Mouse (Mus musculus) neural tube, embryonic 13.5 days (tissue): ENCODE data around the gene Mapk3. TPM values are rescaled to one million over a fixed set of nuclear protein-coding genes. Genes with fewer than 3 reads are reported as not detected.
A peak's percentile ranks its signal among the peaks of the same experiment; 100 is the strongest.

Source experiments
- ATAC-seq: fragments of 200-750 bp; cut with Nextera tagmentation; 2 replicates; pipeline ENCODE4 v1.8.0; 2017; ENCODE audit warnings: low read depth, mild to moderate bottlenecking, moderate TSS enrichment, moderate library complexity
- H3K27ac ChIP-seq: fragments of 300-500 bp; sonication (generic); replicated peaks from 2 replicates; pipeline ENCODE4 v1.5.1; 2015; ENCODE audit warnings: moderate library complexity, mild to moderate bottlenecking, inconsistent platforms
- H3K27me3 ChIP-seq: fragments of 300-500 bp; sonication (generic); 2 replicates; pipeline ENCODE4 v1.6.1; 2015; ENCODE audit warnings: mild to moderate bottlenecking, inconsistent platforms
- H3K36me3 ChIP-seq: fragments of 300-500 bp; sonication (generic); 2 replicates; pipeline ENCODE4 v1.6.1; 2015; ENCODE audit warnings: mild to moderate bottlenecking, inconsistent platforms
- H3K4me1 ChIP-seq: fragments of 300-500 bp; sonication (generic); replicated peaks from 2 replicates; pipeline ENCODE4 v1.6.1; 2015; ENCODE audit warnings: inconsistent platforms
- H3K4me2 ChIP-seq: fragments of 300-500 bp; sonication (generic); 2 replicates; pipeline ENCODE4 v1.6.1; 2015; ENCODE audit warnings: inconsistent platforms, mild to moderate bottlenecking, moderate library complexity
- H3K4me3 ChIP-seq: fragments of 300-500 bp; sonication (generic); 2 replicates; pipeline ENCODE4 v1.5.1; 2015; ENCODE audit warnings: mild to moderate bottlenecking, inconsistent platforms
- H3K9ac ChIP-seq: fragments of 300-500 bp; sonication (generic); 2 replicates; pipeline ENCODE4 v1.6.1; 2015; ENCODE audit warnings: moderate library complexity, mild to moderate bottlenecking, inconsistent platforms
- H3K9me3 ChIP-seq: fragments of 300-500 bp; sonication (generic); 2 replicates; pipeline ENCODE4 v1.6.1; 2016; ENCODE audit warnings: inconsistent platforms
- WGBS: fragments of 180-500 bp; shearing (Covaris S2); methylation state at CpG from one replicate; pipeline ENCODE4 v1.1.7; 2015; 5-methylcytosine and 5-hydroxymethylcytosine counted together
- polyA plus RNA-seq: library from polyadenylated mRNA; unstranded; fragments of >200 nt; fragmentation: Nextera tagmentation; extraction: Ambion mirVana; gene quantifications from 2 replicates; pipeline ENCODE4 v1.2.1, GENCODE M21; 2015

The Mapk3 gene
- polyA plus RNA-seq, 1 experiment from 2014 or later: 108 TPM

GRCm38 (mm10) chr7:126791851-126792720 lies 32.7 kb downstream of the Mapk3 start, which contains the start of gene Ppp4c:
TSS of gene Ppp4c (minus strand) at chr7:126792496.
- Histone ChIP-seq H3K4me1 (peaks cover 45% of the 10 kb centered on the region), H3K9ac (peak within 1 kb of the TSS; percentile 91), H3K4me2 (peak within 1 kb of the TSS; percentile 83), H3K27me3 (no peaks in the 10 kb centered on the region), H3K27ac (peak within 1 kb of the TSS; percentile 94), H3K4me3 (peak within 1 kb of the TSS; percentile 87), H3K9me3 (no peaks in the 10 kb centered on the region), H3K36me3 (peaks cover 61% of the 10 kb centered on the region)
- under 1% methylated on average over 78 of the region's 83 CpGs for WGBS
- peak; percentile 93 for ATAC-seq

GRCm38 (mm10) chr7:126792721-126793443 lies 33.5 kb downstream of the Mapk3 start:
- Histone ChIP-seq H3K36me3 (peaks cover 56% of the 10 kb centered on the region), H3K4me1 (peaks cover 53% of the 10 kb centered on the region), H3K4me3 (peak overlapping the region; percentile 87), H3K9ac (peak overlapping the region; percentile 91), H3K9me3 (no peaks in the 10 kb centered on the region), H3K27me3 (no peaks in the 10 kb centered on the region), H3K27ac (peak overlapping the region; percentile 94), H3K4me2 (peak overlapping the region; percentile 83)
- WGBS: 30% methylated on average over 11 of the region's 11 CpGs
- ATAC-seq: peak; percentile 10; the same call in 1 of the 2 replicates

- no peak for ATAC-seq
- whole genome bisulfite sequencing: 71% methylated on average over 4 of the region's 4 CpGs
- Histone ChIP-seq H3K9me3 (no peaks in the 10 kb centered on the region), H3K36me3 (peaks cover 48% of the 10 kb centered on the region), H3K9ac (no peak overlapping the region), H3K4me1 (peaks cover 59% of the 10 kb centered on the region), H3K4me2 (peak overlapping the region; percentile 83), H3K4me3 (no peak overlapping the region; the same call in 1 of the 2 replicates), H3K27me3 (no peaks in the 10 kb centered on the region), H3K27ac (no peak overlapping the region)
These were observed 34.3 kb downstream of the Mapk3 start for GRCm38 (mm10) chr7:126793456-126794270.

DNA sequence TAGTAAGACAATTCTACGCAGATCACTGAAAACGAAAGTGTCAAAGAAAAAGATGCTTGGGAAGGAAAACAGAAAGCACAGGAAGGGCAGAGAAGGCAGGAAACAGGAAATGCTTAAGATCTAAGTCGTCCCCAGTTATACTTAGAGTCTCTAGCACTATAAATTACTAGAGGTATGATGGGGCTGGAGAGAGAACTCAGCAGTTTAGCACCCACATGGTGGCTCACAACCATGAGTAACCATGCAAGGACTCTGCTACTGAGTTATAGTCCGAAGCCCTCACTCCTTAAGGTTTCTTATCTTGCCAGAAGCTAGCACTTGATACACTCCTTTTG lies 34.8 kb downstream of the Mapk3 start:
- no peak overlapping the region for H3K4me2 ChIP-seq
- H3K4me1 ChIP-seq: peaks cover 59% of the 10 kb centered on the region
- ATAC-seq: no peak
- no peaks in the 10 kb centered on the region for H3K9me3 ChIP-seq
- 85% methylated on average over 4 of the region's 4 CpGs for WGBS
- H3K4me3 ChIP-seq: no peak overlapping the region
- no peaks in the 10 kb centered on the region for H3K27me3 ChIP-seq
- peaks cover 42% of the 10 kb centered on the region for H3K36me3 ChIP-seq
- no peak overlapping the region for H3K9ac ChIP-seq
- H3K27ac ChIP-seq: no peak overlapping the region

DNA sequence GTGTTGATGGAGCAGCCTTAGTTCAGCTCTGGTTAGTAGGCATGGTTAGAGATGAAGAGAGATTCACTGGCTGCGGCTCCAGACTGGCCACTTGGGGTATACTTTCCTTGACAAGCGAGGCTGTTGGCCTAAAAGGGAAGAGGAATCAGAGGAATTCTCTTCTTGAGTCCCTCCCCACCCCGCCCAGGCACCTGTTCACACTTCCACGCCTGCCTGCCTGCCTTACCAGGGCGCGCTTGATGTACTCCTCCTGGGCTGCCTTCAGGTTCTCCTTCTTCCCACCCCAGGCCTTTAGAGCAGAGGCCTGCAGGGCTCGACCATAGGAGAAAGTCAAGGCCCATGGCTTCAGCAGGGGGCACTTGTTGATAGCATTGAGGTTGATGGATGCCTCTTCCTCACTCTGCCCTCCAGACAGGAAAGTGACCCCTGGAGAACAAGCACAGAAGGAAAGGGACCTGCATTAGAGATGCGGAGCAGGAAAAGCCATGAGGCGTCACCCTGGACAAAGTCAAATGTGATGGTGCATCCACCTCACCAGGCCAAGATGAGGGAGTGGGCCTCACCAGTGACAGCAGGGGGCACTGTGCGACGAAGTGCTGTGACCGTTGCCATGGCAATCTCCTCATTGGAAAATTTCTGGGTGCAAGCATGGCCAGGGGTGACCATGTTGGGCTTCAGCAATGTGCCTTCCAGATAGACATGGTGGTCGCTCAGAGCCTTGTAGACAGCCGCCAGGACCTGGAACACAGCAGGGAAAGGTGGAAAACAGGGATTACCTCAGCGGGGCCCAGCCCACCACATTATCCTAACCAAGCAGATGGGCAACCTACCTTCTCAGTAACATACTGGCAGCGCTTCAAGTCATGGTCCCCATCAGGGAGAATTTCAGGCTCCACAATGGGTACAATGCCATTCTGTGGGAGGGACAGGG lies 36.3 kb downstream of the Mapk3 start:
- Histone ChIP-seq H3K36me3 (peaks cover 32% of the 10 kb centered on the region), H3K4me2 (no peak overlapping the region), H3K4me3 (no peak overlapping the region), H3K27me3 (no peaks in the 10 kb centered on the region), H3K27ac (no peak overlapping the region), H3K4me1 (peaks cover 60% of the 10 kb centered on the region), H3K9ac (no peak overlapping the region), H3K9me3 (no peaks in the 10 kb centered on the region)
- WGBS: 78% methylated on average over 16 of the region's 16 CpGs
- no peak for ATAC-seq

- H3K27ac ChIP-seq: no peak overlapping the region
- peak overlapping the region; percentile 87; the same call in 1 of the 2 replicates for H3K4me2 ChIP-seq
- no peak overlapping the region for H3K4me3 ChIP-seq
- no peak for ATAC-seq
- H3K9me3 ChIP-seq: no peaks in the 10 kb centered on the region
- H3K4me1 ChIP-seq: peaks cover 54% of the 10 kb centered on the region
- H3K27me3 ChIP-seq: no peaks in the 10 kb centered on the region
- WGBS: 69% methylated on average over 8 of the region's 8 CpGs
- H3K9ac ChIP-seq: peak overlapping the region; percentile 93
- peaks cover 32% of the 10 kb centered on the region for H3K36me3 ChIP-seq
These were observed 37.0 kb downstream of the Mapk3 start for GRCm38 (mm10) chr7:126796350-126796932.

DNA sequence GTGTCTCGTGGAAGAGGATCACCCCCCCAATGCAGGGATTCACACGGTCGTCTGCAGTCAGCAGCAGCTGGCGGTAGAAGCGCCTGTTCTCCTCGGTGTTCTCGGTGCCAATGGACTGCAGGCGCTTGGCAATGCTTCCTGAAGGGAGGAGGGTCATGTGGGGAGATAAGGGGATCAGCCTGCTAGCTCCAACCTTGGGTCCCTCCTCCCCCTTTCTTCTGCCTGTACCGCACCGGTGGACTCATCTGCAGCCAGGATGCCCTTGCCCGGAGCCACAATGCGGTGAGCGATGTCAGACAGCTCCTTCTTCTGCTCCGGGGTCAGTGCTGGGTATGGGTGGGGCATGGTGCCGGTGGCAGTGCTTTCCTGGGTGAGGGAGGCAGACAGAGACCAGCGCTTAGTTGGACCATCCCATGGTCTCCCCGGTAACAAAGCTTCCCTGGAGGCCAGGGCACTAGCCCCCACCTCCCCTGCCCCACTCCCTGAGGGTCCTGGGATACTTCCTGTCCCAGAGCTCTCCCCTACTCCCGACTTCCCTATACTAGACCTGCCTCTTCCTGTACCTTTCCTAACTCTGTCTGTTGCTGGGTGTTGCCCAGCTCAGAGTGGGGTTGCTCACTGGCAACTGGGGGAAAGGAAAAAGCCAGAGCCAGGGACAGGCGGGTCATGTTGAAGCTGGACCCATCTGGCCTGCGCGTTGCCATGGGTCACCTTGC lies 38.2 kb downstream of the Mapk3 start, which contains the start of gene Fam57b:
Gene Fam57b, plus strand, starts transcription at position 258 of the 716 bp plus-strand sequence.
- ATAC-seq: no peak
- peaks cover 32% of the 10 kb centered on the region for H3K36me3 ChIP-seq

GRCm38 (mm10) chr7:126798127-126799049 lies 39.0 kb downstream of the Mapk3 start:
- H3K27me3 ChIP-seq: no peaks in the 10 kb centered on the region

More for the DNA sequence above, 38.2 kb downstream of the Mapk3 start, which contains the start of gene Fam57b:
- 28% methylated on average over 21 of the region's 21 CpGs for WGBS
- peak within 1 kb of the TSS; percentile 96 for H3K27ac ChIP-seq
- H3K9ac ChIP-seq: peak within 1 kb of the TSS; percentile 93
- H3K9me3 ChIP-seq: no peaks in the 10 kb centered on the region
- H3K4me1 ChIP-seq: peaks cover 51% of the 10 kb centered on the region
- H3K27me3 ChIP-seq: no peaks in the 10 kb centered on the region
- H3K4me2 ChIP-seq: peak within 1 kb of the TSS; percentile 87
- peak within 1 kb of the TSS; percentile 88 for H3K4me3 ChIP-seq

GRCm38 (mm10) chr7:126799050-126799467 lies 39.7 kb downstream of the Mapk3 start:
- H3K36me3 ChIP-seq: peaks cover 38% of the 10 kb centered on the region
- ATAC-seq: peak; percentile 96

More at GRCm38 (mm10) chr7:126798127-126799049, 39.0 kb downstream of the Mapk3 start:
- 1% methylated on average over 40 of the region's 40 CpGs for whole genome bisulfite sequencing
- Histone ChIP-seq H3K4me3 (peak overlapping the region; percentile 88), H3K4me1 (peaks cover 44% of the 10 kb centered on the region), H3K4me2 (peak overlapping the region; percentile 87), H3K9ac (peak overlapping the region; percentile 93), H3K9me3 (no peaks in the 10 kb centered on the region), H3K27ac (peak overlapping the region; percentile 96), H3K36me3 (peaks cover 38% of the 10 kb centered on the region)
- no peak for ATAC-seq

More at GRCm38 (mm10) chr7:126799050-126799467, 39.7 kb downstream of the Mapk3 start:
- no peaks in the 10 kb centered on the region for H3K9me3 ChIP-seq
- WGBS: 0% methylated on average over 33 of the region's 36 CpGs
- peaks cover 44% of the 10 kb centered on the region for H3K4me1 ChIP-seq
- peak overlapping the region; percentile 93 for H3K9ac ChIP-seq
- H3K27ac ChIP-seq: peak overlapping the region; percentile 96
- peak overlapping the region; percentile 87 for H3K4me2 ChIP-seq
- peak overlapping the region; percentile 88 for H3K4me3 ChIP-seq
- H3K27me3 ChIP-seq: no peaks in the 10 kb centered on the region
